Mouse (Mus musculus) heart, embryonic 15.5 days (tissue): ENCODE measurements around the gene Hist1h4i. TPM values are rescaled to one million over a fixed set of nuclear protein-coding genes. Genes with fewer than 3 reads are reported as not detected.
"Not testable (repeated sequence)": the region's sequence is repeated elsewhere in the genome, so short reads cannot be mapped to it uniquely, and the experiment has no call there.

Source experiments
- ATAC-seq: fragments of 200-750 bp; cut with Nextera tagmentation; replicated peaks from 2 replicates; pipeline ENCODE4 v1.8.0; 2017; ENCODE audit warnings: low read depth, moderate TSS enrichment; ENCODE audit not compliant: insufficient number of reproducible peaks, insufficient read depth, low FRiP score
- H3K27ac ChIP-seq: fragments of 300-500 bp; sonication (generic); 2 replicates; pipeline ENCODE4 v1.5.1; 2015; ENCODE audit warnings: mild to moderate bottlenecking, inconsistent platforms
- H3K27me3 ChIP-seq: fragments of 300-500 bp; sonication (generic); 2 replicates; pipeline ENCODE4 v1.6.1; 2015; ENCODE audit warnings: inconsistent platforms
- H3K36me3 ChIP-seq: fragments of 300-500 bp; sonication (generic); 2 replicates; pipeline ENCODE4 v1.6.1; 2015; ENCODE audit warnings: mild to moderate bottlenecking, inconsistent platforms
- H3K4me1 ChIP-seq: fragments of 300-500 bp; sonication (generic); replicated peaks from 2 replicates; pipeline ENCODE4 v1.6.1; 2015; ENCODE audit warnings: inconsistent platforms
- H3K4me2 ChIP-seq: fragments of 300-500 bp; sonication (generic); 2 replicates; pipeline ENCODE4 v1.6.1; 2015; ENCODE audit warnings: inconsistent platforms, mild to moderate bottlenecking, moderate library complexity
- H3K4me3 ChIP-seq: fragments of 300-500 bp; sonication (generic); 2 replicates; pipeline ENCODE4 v1.5.1; 2015; ENCODE audit warnings: mild to moderate bottlenecking, inconsistent platforms
- H3K9ac ChIP-seq: fragments of 300-500 bp; sonication (generic); 2 replicates; pipeline ENCODE4 v1.6.1; 2015; ENCODE audit warnings: mild to moderate bottlenecking, inconsistent platforms
- H3K9me3 ChIP-seq: fragments of 300-500 bp; sonication (generic); replicated peaks from 2 replicates; pipeline ENCODE4 v1.6.1; 2016; ENCODE audit warnings: inconsistent platforms
- whole genome bisulfite sequencing: fragments of 180-500 bp; shearing (Covaris S2); methylation state at CpG from one replicate; pipeline ENCODE4 v1.1.7; 2015; ENCODE audit warnings: mixed read lengths; 5-methylcytosine and 5-hydroxymethylcytosine counted together
- polyA plus RNA-seq: library from polyadenylated mRNA; unstranded; fragments of >200 nt; fragmentation: Nextera tagmentation; extraction: Ambion mirVana; gene quantifications from 2 replicates; pipeline ENCODE4 v1.2.1, GENCODE M21; 2015

Hist1h4i gene
- polyA plus RNA-seq, 1 experiment from 2014 or later: 8.6 TPM

DNA sequence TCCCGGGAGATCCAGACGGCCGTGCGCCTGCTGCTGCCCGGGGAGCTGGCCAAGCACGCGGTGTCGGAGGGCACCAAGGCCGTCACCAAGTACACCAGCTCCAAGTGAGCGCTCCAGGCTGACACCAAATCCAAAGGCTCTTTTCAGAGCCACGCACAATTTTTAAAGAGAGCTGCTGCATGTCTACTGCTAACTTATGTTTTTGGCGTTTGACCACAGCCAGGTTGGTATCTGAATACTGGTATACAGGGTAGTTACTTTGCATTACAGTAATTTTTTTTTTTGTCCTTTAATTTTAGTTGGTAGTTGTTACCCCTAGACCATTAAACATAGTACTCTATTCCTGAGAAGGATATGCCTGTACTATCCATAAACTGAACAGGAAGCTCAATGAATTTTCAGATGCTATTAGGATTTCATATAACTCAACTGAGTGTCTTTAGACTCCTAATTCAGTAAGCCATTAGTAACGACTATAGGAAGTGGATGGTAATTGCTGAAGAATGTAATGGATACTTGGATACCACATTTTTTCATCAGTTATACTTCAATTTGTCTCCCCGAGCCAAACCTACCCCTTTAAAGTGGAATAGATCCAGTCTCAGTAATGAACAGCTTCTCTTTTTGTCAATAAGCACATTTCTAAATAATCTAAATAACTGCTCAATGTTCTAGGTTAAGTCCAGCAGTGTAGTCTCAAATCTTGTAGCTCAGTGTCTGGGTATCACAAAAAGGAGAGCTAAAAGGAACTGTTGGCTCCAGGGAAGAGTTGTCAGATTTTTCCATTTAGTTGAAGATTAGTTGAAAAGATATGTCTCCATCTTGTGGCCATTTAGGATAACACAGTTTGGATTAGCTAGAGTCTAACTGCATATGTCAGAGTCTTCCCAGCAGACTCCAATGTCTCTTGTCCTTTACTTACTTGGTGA lies 2.6 kb upstream of the Hist1h4i start:
- Histone ChIP-seq H3K4me1 (peaks cover 24% of the 10 kb centered on the region), H3K27ac (peak overlapping the region; percentile 86), H3K9ac (peak overlapping the region; percentile 36; the same call in 1 of the 2 replicates), H3K4me3 (peak overlapping the region; percentile 46), H3K27me3 (no peaks in the 10 kb centered on the region), H3K9me3 (no peaks in the 10 kb centered on the region), H3K36me3 (no peaks in the 10 kb centered on the region), H3K4me2 (peak overlapping the region; percentile 69)
- under 1% methylated on average over 14 of the region's 14 CpGs for WGBS
- ATAC-seq: no peak

DNA sequence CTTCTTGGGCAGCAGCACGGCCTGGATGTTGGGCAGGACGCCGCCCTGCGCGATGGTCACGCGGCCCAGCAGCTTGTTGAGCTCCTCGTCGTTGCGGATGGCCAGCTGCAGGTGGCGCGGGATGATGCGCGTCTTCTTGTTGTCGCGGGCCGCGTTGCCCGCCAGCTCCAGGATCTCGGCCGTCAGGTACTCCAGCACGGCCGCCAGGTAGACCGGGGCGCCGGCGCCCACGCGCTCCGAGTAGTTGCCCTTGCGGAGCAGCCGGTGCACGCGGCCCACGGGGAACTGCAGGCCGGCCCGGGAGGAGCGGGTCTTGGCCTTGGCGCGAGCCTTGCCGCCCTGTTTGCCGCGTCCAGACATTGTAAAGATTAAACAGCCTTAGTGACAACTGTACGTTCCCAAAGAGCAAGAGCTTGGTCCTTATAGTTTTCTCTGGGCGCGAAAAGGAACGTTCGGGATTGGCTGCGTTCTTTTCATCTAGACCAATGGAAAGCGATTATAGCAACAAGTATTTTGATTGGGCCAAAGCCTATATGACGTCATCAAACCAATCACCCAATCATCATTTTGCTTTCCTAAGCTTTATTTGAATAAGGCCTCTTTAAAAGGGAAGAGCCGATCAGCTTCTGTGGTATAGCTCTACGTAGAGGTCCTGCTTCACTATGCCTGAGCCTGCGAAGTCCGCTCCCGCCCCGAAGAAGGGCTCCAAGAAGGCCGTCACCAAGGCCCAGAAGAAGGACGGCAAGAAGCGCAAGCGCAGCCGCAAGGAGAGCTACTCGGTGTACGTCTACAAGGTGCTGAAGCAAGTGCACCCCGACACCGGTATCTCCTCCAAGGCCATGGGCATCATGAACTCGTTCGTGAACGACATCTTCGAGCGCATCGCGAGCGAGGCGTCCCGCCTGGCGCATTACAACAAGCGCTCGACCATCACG lies 1.7 kb upstream of the Hist1h4i start, which contains the start of the genes Hist1h2ag and Hist1h2bj:
Gene Hist1h2ag (minus strand): TSS at position 377 of the 935 bp plus-strand sequence.
Gene Hist1h2bj (plus strand): TSS at position 647 of the 935 bp plus-strand sequence.
- H3K27me3 ChIP-seq, H3K9me3 ChIP-seq, H3K36me3 ChIP-seq: not testable (repeated sequence)
- under 1% methylated on average over 46 of the region's 80 CpGs for WGBS
- peak within 1 kb of the TSS; percentile 54 for H3K9ac ChIP-seq
- ATAC-seq: peak; percentile 89
- peak within 1 kb of the TSS; percentile 86 for H3K27ac ChIP-seq
- peak within 1 kb of the TSS; percentile 69 for H3K4me2 ChIP-seq
- H3K4me1 ChIP-seq: peaks cover 24% of the 10 kb centered on the region
- H3K4me3 ChIP-seq: peak within 1 kb of the TSS; percentile 46

DNA sequence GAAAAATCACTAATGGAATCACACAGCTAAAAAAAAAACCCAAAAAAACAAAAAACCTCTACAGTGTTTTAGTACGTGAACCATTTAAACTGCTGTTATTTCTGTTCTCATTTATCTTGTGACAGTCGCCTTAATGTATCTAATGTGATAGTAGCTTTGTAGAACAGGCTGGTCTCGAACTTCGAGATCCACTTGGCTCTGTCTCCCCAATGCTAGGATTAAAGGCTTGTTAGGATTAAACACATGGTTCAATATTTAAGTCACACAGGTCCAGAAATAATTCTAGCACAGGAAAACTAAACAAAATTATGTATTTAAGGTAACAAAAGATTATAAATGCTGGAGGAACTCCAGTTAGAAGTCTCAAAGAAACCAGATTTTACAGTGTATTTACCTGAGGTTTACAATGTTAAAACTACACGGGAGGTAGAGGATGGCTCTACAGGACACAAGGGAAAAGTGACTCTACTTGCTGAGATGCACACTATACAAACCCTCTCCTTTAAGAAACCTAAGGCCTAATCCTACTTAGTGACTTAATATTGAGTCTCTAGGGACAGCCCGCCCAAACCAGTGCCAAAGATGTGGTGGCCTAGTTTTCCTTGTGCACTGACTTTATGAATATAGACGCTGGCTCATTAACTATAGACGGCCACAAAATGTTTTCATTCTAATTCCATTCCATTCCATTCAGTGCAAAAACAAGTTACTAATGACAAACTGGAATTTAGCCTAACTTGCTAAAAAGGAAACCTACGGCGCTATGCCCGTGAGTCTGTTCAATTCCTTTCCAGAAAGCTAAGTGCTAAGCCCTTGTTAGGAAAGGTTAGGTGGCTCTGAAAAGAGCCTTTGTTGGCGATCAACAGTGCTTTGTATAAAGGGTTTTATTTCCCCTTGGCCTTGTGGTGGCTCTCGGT lies 747 bp upstream of the Hist1h4i start:
- no peak for ATAC-seq
- peak overlapping the region; percentile 46 for H3K4me3 ChIP-seq
- 5% methylated on average over 13 of the region's 13 CpGs for WGBS
- peak overlapping the region; percentile 83 for H3K27ac ChIP-seq
- H3K9ac ChIP-seq: peak overlapping the region; percentile 54
- H3K4me2 ChIP-seq: peak overlapping the region; percentile 69
- no peaks in the 10 kb centered on the region for H3K27me3 ChIP-seq
- no peaks in the 10 kb centered on the region for H3K9me3 ChIP-seq
- no peaks in the 10 kb centered on the region for H3K36me3 ChIP-seq
- peaks cover 24% of the 10 kb centered on the region for H3K4me1 ChIP-seq

DNA sequence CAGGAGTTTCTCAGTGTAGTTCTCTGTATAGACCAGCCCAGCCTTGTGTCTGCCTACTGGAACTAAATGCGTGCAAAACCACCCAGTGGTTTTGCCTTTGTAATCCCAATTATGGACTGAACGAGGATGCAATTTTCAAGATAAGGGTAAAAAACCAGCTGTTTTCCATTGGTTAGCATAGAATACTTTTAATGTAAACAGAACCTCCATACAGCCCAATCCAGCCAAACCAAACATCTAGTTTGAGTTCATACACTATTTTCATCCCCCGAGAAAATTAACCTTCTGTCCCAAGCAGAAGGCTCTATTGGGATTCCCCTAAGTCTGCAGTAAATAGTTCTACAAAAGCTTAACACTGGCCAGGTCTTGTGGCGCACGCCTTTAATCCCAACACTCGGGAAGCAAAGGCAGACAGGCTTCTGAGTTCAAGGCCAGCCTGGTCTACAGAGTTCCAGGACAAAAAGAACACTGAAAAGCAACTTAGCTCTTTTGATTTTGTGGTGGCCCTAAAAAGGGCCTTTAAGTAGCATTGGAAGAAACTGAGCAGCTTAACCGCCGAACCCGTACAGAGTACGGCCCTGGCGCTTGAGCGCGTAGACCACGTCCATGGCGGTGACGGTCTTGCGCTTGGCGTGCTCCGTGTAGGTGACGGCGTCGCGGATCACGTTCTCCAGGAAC lies 559 bp downstream of the Hist1h4i start:
- Histone ChIP-seq H3K9ac (peak overlapping the region; percentile 51), H3K4me2 (peak overlapping the region; percentile 69), H3K36me3 (no peaks in the 10 kb centered on the region), H3K27ac (peak overlapping the region; percentile 83), H3K4me3 (peak overlapping the region; percentile 50), H3K4me1 (peaks cover 32% of the 10 kb centered on the region), H3K9me3 (no peaks in the 10 kb centered on the region), H3K27me3 (no peaks in the 10 kb centered on the region)
- WGBS: under 1% methylated on average over 24 of the region's 24 CpGs
- no peak for ATAC-seq

DNA sequence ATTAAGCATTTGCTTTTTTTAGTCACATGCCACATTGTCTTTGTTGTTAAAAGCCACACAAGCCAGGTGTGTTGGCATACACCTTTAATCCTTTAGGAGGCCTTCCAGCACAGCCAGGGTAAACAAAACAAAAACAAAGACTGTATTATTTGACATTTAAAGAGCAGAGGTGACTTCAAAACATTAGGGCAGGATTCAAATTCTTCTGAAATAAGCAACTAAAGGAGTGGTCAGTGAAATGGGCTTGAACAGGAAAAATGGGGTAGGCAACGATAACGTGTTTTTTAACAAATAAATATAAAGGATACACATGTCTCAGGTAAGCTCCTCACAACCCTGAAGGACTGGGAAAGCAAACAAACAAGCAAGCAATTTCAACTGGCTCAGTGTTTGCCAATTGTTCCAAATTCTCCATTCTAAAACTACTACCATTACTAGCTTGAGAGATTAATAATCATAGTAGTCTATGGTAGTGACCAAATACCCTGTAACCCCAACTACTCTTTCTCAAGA lies 1.2 kb downstream of the Hist1h4i start:
- peak overlapping the region; percentile 51; the same call in 1 of the 2 replicates for H3K9ac ChIP-seq
- peak overlapping the region; percentile 69 for H3K4me2 ChIP-seq
- ATAC-seq: no peak

DNA sequence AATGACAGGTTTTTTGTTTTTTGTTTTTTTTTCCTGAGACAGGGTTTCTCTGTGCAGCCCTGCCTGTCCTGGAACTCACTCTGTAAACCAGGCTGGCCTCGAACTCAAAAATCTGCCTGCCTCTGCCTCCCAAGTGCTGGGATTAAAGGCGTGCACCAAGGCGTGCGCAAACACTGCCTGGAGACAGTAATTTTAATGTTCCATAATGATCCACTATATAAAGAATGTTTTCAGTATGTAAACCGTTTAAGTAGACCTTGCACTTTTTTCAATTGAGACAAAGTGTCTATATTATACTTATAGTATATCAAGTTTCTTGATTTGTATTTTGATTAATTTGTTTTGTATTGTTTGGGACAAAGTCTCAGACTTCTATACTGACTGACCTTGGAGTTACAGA lies 1.8 kb downstream of the Hist1h4i start:
- H3K4me2 ChIP-seq: no peak overlapping the region
- 67% methylated on average over 5 of the region's 5 CpGs for WGBS
- no peak for ATAC-seq
- no peaks in the 10 kb centered on the region for H3K36me3 ChIP-seq
- no peak overlapping the region for H3K4me3 ChIP-seq
- peaks cover 36% of the 10 kb centered on the region for H3K4me1 ChIP-seq
- no peak overlapping the region for H3K9ac ChIP-seq
- H3K9me3 ChIP-seq: no peaks in the 10 kb centered on the region
- H3K27ac ChIP-seq: no peak overlapping the region
- H3K27me3 ChIP-seq: no peaks in the 10 kb centered on the region

More for the DNA sequence above, 1.2 kb downstream of the Hist1h4i start:
- Histone ChIP-seq H3K36me3 (no peaks in the 10 kb centered on the region), H3K27ac (peak overlapping the region; percentile 83), H3K9me3 (no peaks in the 10 kb centered on the region), H3K27me3 (no peaks in the 10 kb centered on the region), H3K4me3 (peak overlapping the region; percentile 50), H3K4me1 (peaks cover 32% of the 10 kb centered on the region)
- 12% methylated on average over 2 of the region's 2 CpGs for WGBS

DNA sequence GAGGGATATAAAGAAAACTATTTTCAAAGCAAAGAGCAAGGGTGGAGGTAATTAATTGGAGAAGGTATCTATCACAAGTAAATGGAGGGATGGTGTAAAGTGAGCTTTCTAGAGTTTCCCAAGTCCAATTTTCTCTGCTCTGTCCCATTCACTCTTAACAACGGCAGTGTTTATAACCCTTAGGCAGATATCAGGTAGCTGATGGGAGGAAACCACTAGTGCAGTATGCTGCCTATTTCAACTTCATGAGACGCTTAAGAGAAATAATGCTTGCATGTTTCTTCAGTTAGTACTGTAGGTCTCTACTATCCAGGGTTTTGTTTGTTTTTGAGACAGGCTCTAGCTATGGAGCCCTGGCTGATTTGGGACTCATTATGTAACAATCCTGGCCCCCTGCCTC lies 3.7 kb downstream of the Hist1h4i start:
- no peak for ATAC-seq
- Histone ChIP-seq H3K4me2 (no peak overlapping the region), H3K9me3 (no peaks in the 10 kb centered on the region), H3K9ac (no peak overlapping the region), H3K27ac (0 out of 2 replicates have a peak overlapping the region, but pooled peaks have one; percentile 77), H3K4me1 (peaks cover 30% of the 10 kb centered on the region), H3K36me3 (no peaks in the 10 kb centered on the region), H3K4me3 (no peak overlapping the region), H3K27me3 (no peaks in the 10 kb centered on the region)
- WGBS: 68% methylated on average over 2 of the region's 2 CpGs

DNA sequence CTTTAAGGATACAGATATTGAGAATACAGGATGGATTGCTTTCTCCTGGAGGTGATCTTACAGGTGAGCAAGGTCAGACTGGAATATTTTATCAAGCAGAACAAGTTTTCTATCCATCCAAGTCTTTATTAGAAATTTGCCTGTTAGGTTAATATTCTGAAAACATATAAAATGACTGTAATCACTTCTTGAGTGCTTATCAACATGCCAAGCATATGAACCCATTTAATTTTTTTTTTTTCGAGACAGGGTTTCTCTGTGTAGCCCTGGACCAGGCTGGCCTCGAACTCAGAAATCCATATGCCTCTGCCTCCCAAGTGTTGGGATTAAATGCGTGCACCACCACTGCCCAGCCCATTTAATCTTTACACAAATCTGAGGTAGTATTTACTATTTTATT lies 4.2 kb downstream of the Hist1h4i start:
- H3K9me3 ChIP-seq: no peaks in the 10 kb centered on the region
- H3K4me2 ChIP-seq: peak overlapping the region; percentile 71; the same call in 1 of the 2 replicates
- H3K9ac ChIP-seq: peak overlapping the region; percentile 45
- H3K36me3 ChIP-seq: no peaks in the 10 kb centered on the region
- no peak for ATAC-seq
- no peaks in the 10 kb centered on the region for H3K27me3 ChIP-seq
- H3K4me1 ChIP-seq: peaks cover 27% of the 10 kb centered on the region
- peak overlapping the region; percentile 52; the same call in 1 of the 2 replicates for H3K4me3 ChIP-seq
- H3K27ac ChIP-seq: peak overlapping the region; percentile 77
- 73% methylated on average over 3 of the region's 3 CpGs for WGBS

DNA sequence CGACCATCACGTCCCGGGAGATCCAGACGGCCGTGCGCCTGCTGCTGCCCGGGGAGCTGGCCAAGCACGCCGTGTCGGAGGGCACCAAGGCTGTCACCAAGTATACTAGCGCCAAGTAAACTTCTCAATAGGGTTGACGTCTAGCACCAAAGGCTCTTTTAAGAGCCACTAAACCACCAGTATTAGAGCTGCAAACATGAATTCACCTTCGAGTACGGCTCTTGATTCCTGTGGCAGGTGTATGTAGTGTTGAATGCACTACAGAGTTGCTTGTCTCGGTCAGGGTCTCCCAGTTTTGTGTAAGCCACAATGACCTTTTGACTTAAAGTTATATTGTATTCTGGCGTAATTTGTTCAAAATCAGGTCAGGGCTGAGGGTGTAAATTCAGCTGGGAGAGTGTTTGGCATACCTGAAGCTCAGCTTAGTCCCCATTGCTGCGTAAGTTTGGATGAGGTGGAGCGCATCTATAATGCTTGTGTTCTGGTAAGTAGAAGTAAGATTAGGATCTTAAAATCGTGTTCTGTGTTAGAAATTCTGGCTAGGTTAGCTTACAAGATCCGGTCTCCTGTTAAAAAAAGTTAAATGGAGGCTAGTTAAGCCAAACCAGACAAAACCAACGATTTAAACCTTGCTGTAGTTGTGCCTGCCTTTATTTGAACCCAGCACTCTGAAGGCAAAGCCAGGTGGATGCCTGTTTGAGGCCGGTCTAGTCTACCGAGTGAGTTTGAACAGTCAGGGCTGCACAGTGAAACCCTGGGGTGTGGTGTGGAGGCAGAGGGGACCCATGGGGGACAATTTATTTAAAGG lies 4.8 kb downstream of the Hist1h4i start:
- Histone ChIP-seq H3K4me2 (peak overlapping the region; percentile 71), H3K9ac (peak overlapping the region; percentile 45), H3K4me3 (peak overlapping the region; percentile 52), H3K36me3 (no peaks in the 10 kb centered on the region), H3K27ac (peak overlapping the region; percentile 77), H3K4me1 (peaks cover 22% of the 10 kb centered on the region), H3K27me3 (no peaks in the 10 kb centered on the region), H3K9me3 (no peaks in the 10 kb centered on the region)
- 3% methylated on average over 22 of the region's 23 CpGs for WGBS
- peak; percentile 27; the same call in 1 of the 2 replicates for ATAC-seq
